Mouse (Mus musculus): ENCODE results near the gene Olfr655. TPM values are rescaled to one million over a fixed set of nuclear protein-coding genes. Genes with fewer than 3 reads are reported as not detected.

The Olfr655 gene
- polyA plus RNA-seq (2012; rRNA removed), result not detected in 2 replicates

GRCm38 (mm10) chr7:104601679-104602078, at the start of gene Olfr655:
Gene Olfr655, minus strand, starts transcription at chr7:104601779.

GRCm38 (mm10) chr7:104646841-104647482, 45.4 kb upstream of the Olfr655 start, which contains the start of gene Olfr658:
Gene Olfr658, minus strand, starts transcription at chr7:104647305.

GRCm38 (mm10) chr7:104624494-104624893, 22.9 kb upstream of the Olfr655 start, which contains the start of gene Olfr657:
Gene Olfr657, plus strand, starts transcription at chr7:104624794.

GRCm38 (mm10) chr7:104613655-104614054, 12.1 kb upstream of the Olfr655 start, which contains the start of gene Olfr656:
Gene Olfr656, plus strand, starts transcription at chr7:104613955.

GRCm38 (mm10) chr7:104586725-104587124, 14.9 kb downstream of the Olfr655 start, which contains the start of gene Olfr654:
Gene Olfr654, plus strand, starts transcription at chr7:104587025.

GRCm38 (mm10) chr7:104577014-104577413, 24.6 kb downstream of the Olfr655 start, which contains the start of gene Olfr653:
Gene Olfr653, plus strand, starts transcription at chr7:104577314.

GRCm38 (mm10) chr7:104560601-104561000, 41.0 kb downstream of the Olfr655 start, which contains the start of gene Olfr652:
Gene Olfr652, plus strand, starts transcription at chr7:104560901.

GRCm38 (mm10) chr7:104549833-104550232, 51.7 kb downstream of the Olfr655 start, which contains the start of gene Olfr651:
Gene Olfr651, plus strand, starts transcription at chr7:104550133.

Other genes with a start within 250 kb of the Olfr655 start
- 4.3 and 5.4 TPM in 2 replicates for gene Trim12c, start 248.4 kb downstream of the Olfr655 start, polyA plus RNA-seq (2012; rRNA removed)
- gene Trim30b, start 231.9 kb downstream of the Olfr655 start, polyA plus RNA-seq (2012; rRNA removed), result 2.0 and 2.1 TPM in 2 replicates
- gene Trim30c, start 200.9 kb downstream of the Olfr655 start, polyA plus RNA-seq (2012; rRNA removed), result 0.65 and 0.76 TPM in 2 replicates
- 9.0 and 10.3 TPM in 2 replicates for gene Trim30a, start 136.6 kb downstream of the Olfr655 start, polyA plus RNA-seq (2012; rRNA removed)
- 3.8 and 4.3 TPM in 2 replicates for gene Trim30d, start 93.9 kb downstream of the Olfr655 start, polyA plus RNA-seq (2012; rRNA removed)
- not detected in 2 replicates for gene Olfr651, start 51.6 kb downstream of the Olfr655 start, polyA plus RNA-seq (2012; rRNA removed)
- gene Olfr652, start 40.9 kb downstream of the Olfr655 start, polyA plus RNA-seq (2012; rRNA removed), result not detected in 2 replicates
- gene Olfr653, start 24.5 kb downstream of the Olfr655 start, polyA plus RNA-seq (2012; rRNA removed), result not detected in 2 replicates
- gene Olfr654, start 14.8 kb downstream of the Olfr655 start, polyA plus RNA-seq (2012; rRNA removed), result not detected in 2 replicates
- gene Olfr656, start 12.2 kb upstream of the Olfr655 start, polyA plus RNA-seq (2012; rRNA removed), result not detected in 2 replicates
- not detected in 2 replicates for gene Olfr657, start 23.0 kb upstream of the Olfr655 start, polyA plus RNA-seq (2012; rRNA removed)
- gene Olfr658, start 45.5 kb upstream of the Olfr655 start, polyA plus RNA-seq (2012; rRNA removed), result 0.01 TPM in 1 of 2 replicates, not detected in the other
- not detected in 2 replicates for gene Olfr659, start 65.0 kb upstream of the Olfr655 start, polyA plus RNA-seq (2012; rRNA removed)
- gene Olfr661, start 84.7 kb upstream of the Olfr655 start, polyA plus RNA-seq (2012; rRNA removed), result not detected in 2 replicates
- 0.01 TPM in 1 of 2 replicates, not detected in the other for gene Usp17le, start 175.7 kb upstream of the Olfr655 start, polyA plus RNA-seq (2012; rRNA removed)
- gene Usp17lb, start 240.8 kb upstream of the Olfr655 start, polyA plus RNA-seq (2012; rRNA removed), result not detected in 2 replicates

Measured in liver, embryonic 18 days (tissue).